Mouse (Mus musculus): ENCODE data around the gene Duoxa1. TPM values are rescaled to one million over a fixed set of nuclear protein-coding genes. Genes with fewer than 3 reads are reported as not detected.

The Duoxa1 gene
- polyA plus RNA-seq, 1 experiment: 0.28 TPM

- Histone ChIP-seq H3K27me3 (replicated peaks; ENCODE audit: control insufficient read depth, insufficient read depth, low read length) (peaks cover 12% of the 10 kb centered on the region; the same call in 1 of the 2 replicates), H3K27ac (ENCODE audit: insufficient read depth, low read depth, low read length) (no peak overlapping the region), H3K4me1 (ENCODE audit: control insufficient read depth, insufficient read depth, low read length) (peaks cover 9% of the 10 kb centered on the region), H3K4me3 (ENCODE audit: insufficient read depth, low read depth, low read length) (no peak overlapping the region; the same call in 1 of the 2 replicates), H3K36me3 (ENCODE audit: control insufficient read depth, insufficient read depth, low read length) (no peaks in the 10 kb centered on the region)
- no peak for DNase-seq
- 9% methylated on average over 23 of the region's 23 CpGs for WGBS
- TF ChIP-seq CTCF (conservative IDR thresholded peaks at IDR 0.05; ENCODE audit: insufficient read depth, insufficient read length, low read depth, low read length) (no peak), POLR2A (IDR thresholded peaks at IDR 0.05; ENCODE audit: low read depth, low read length) (no peak)
Observed at GRCm38 (mm10) chr2:122301921-122302573, 11.5 kb downstream of the Duoxa1 start.

- peak; percentile 32 for DNase-seq
- Histone ChIP-seq H3K4me3 (ENCODE audit: insufficient read depth, low read depth, low read length) (no peak overlapping the region; the same call in 1 of the 2 replicates), H3K27me3 (replicated peaks; ENCODE audit: control insufficient read depth, insufficient read depth, low read length) (peaks cover 12% of the 10 kb centered on the region; the same call in 1 of the 2 replicates), H3K4me1 (ENCODE audit: control insufficient read depth, insufficient read depth, low read length) (peaks cover 9% of the 10 kb centered on the region), H3K36me3 (ENCODE audit: control insufficient read depth, insufficient read depth, low read length) (no peaks in the 10 kb centered on the region), H3K27ac (ENCODE audit: insufficient read depth, low read depth, low read length) (no peak overlapping the region)
- WGBS: 1% methylated on average over 48 of the region's 48 CpGs
- TF ChIP-seq CTCF (conservative IDR thresholded peaks at IDR 0.05; ENCODE audit: insufficient read depth, insufficient read length, low read depth, low read length): no peak
- no peak for TF ChIP-seq POLR2A (IDR thresholded peaks at IDR 0.05; ENCODE audit: low read depth, low read length)
Observed at GRCm38 (mm10) chr2:122301081-122301920, 12.2 kb downstream of the Duoxa1 start.

GRCm38 (mm10) chr2:122300656-122301020 lies 12.9 kb downstream of the Duoxa1 start:
- no peak overlapping the region for H3K4me3 ChIP-seq (ENCODE audit: insufficient read depth, low read depth, low read length)
- 8% methylated on average over 14 of the region's 14 CpGs for WGBS
- H3K27ac ChIP-seq (ENCODE audit: insufficient read depth, low read depth, low read length): no peak overlapping the region
- no peaks in the 10 kb centered on the region for H3K36me3 ChIP-seq (ENCODE audit: control insufficient read depth, insufficient read depth, low read length)
- peaks cover 12% of the 10 kb centered on the region; the same call in 1 of the 2 replicates for H3K27me3 ChIP-seq (replicated peaks; ENCODE audit: control insufficient read depth, insufficient read depth, low read length)
- TF ChIP-seq POLR2A (IDR thresholded peaks at IDR 0.05; ENCODE audit: low read depth, low read length) (no peak), CTCF (conservative IDR thresholded peaks at IDR 0.05; ENCODE audit: insufficient read depth, insufficient read length, low read depth, low read length) (no peak)
- peaks cover 9% of the 10 kb centered on the region for H3K4me1 ChIP-seq (ENCODE audit: control insufficient read depth, insufficient read depth, low read length)
- DNase-seq: no peak

- peaks cover 12% of the 10 kb centered on the region; the same call in 1 of the 2 replicates for H3K27me3 ChIP-seq (replicated peaks; ENCODE audit: control insufficient read depth, insufficient read depth, low read length)
- no peak for TF ChIP-seq CTCF (conservative IDR thresholded peaks at IDR 0.05; ENCODE audit: insufficient read depth, insufficient read length, low read depth, low read length)
- no peak for TF ChIP-seq POLR2A (IDR thresholded peaks at IDR 0.05; ENCODE audit: low read depth, low read length)
- DNase-seq: no peak
- WGBS: 26% methylated on average over 14 of the region's 14 CpGs
- H3K4me3 ChIP-seq (ENCODE audit: insufficient read depth, low read depth, low read length): no peak overlapping the region
- peaks cover 9% of the 10 kb centered on the region for H3K4me1 ChIP-seq (ENCODE audit: control insufficient read depth, insufficient read depth, low read length)
- no peak overlapping the region for H3K27ac ChIP-seq (ENCODE audit: insufficient read depth, low read depth, low read length)
- H3K36me3 ChIP-seq (ENCODE audit: control insufficient read depth, insufficient read depth, low read length): no peaks in the 10 kb centered on the region
Observed at GRCm38 (mm10) chr2:122299911-122300655, 13.4 kb downstream of the Duoxa1 start.

- no peak for TF ChIP-seq POLR2A (IDR thresholded peaks at IDR 0.05; ENCODE audit: low read depth, low read length)
- no peak for TF ChIP-seq CTCF (conservative IDR thresholded peaks at IDR 0.05; ENCODE audit: insufficient read depth, insufficient read length, low read depth, low read length)
- peaks cover 9% of the 10 kb centered on the region for H3K4me1 ChIP-seq (ENCODE audit: control insufficient read depth, insufficient read depth, low read length)
- peak; percentile 36 for DNase-seq
- 2% methylated on average over 43 of the region's 43 CpGs for WGBS
- peak within 1 kb of the TSS; percentile 23; the same call in 1 of the 2 replicates for H3K4me3 ChIP-seq (ENCODE audit: insufficient read depth, low read depth, low read length)
- no peaks in the 10 kb centered on the region for H3K36me3 ChIP-seq (ENCODE audit: control insufficient read depth, insufficient read depth, low read length)
- H3K27me3 ChIP-seq (replicated peaks; ENCODE audit: control insufficient read depth, insufficient read depth, low read length): peaks cover 12% of the 10 kb centered on the region
- no peak within 1 kb of the TSS for H3K27ac ChIP-seq (ENCODE audit: insufficient read depth, low read depth, low read length)
Observed at GRCm38 (mm10) chr2:122298596-122299490, 14.7 kb downstream of the Duoxa1 start, which contains the start of gene Duoxa2. Gene Duoxa2 (plus strand): TSS chr2:122298900.

GRCm38 (mm10) chr2:122298096-122298499 lies 15.4 kb downstream of the Duoxa1 start, which contains the start of gene Duox2:
Gene Duox2 (minus strand): TSS chr2:122298449.
- H3K36me3 ChIP-seq (ENCODE audit: control insufficient read depth, insufficient read depth, low read length): no peaks in the 10 kb centered on the region
- DNase-seq: no peak
- H3K27ac ChIP-seq (ENCODE audit: insufficient read depth, low read depth, low read length): no peak within 1 kb of the TSS
- 4% methylated on average over 13 of the region's 13 CpGs for WGBS
- H3K27me3 ChIP-seq (replicated peaks; ENCODE audit: control insufficient read depth, insufficient read depth, low read length): peaks cover 12% of the 10 kb centered on the region
- peak within 1 kb of the TSS; percentile 23; the same call in 1 of the 2 replicates for H3K4me3 ChIP-seq (ENCODE audit: insufficient read depth, low read depth, low read length)
- no peak for TF ChIP-seq POLR2A (IDR thresholded peaks at IDR 0.05; ENCODE audit: low read depth, low read length)
- no peak for TF ChIP-seq CTCF (conservative IDR thresholded peaks at IDR 0.05; ENCODE audit: insufficient read depth, insufficient read length, low read depth, low read length)
- H3K4me1 ChIP-seq (ENCODE audit: control insufficient read depth, insufficient read depth, low read length): peaks cover 9% of the 10 kb centered on the region
